Mouse (Mus musculus): ENCODE results near the gene Gucd1. TPM values are rescaled to one million over a fixed set of nuclear protein-coding genes. Genes with fewer than 3 reads are reported as not detected.
A peak's percentile ranks its signal among the peaks of the same experiment; 100 is the strongest.

Gucd1 gene
- polyA plus RNA-seq, 1 experiment from 2014 or later = 39.8 TPM

GRCm38 (mm10) chr10:75450331-75450730, 67.4 kb downstream of the Gucd1 start:
- no peak overlapping the region for H3K9ac ChIP-seq
- H3K4me1 ChIP-seq (replicated peaks) = peaks cover 5% of the 10 kb centered on the region; the same call in 1 of the 2 replicates
- WGBS = 90% methylated on average over 8 of the region's 8 CpGs
- no peaks in the 10 kb centered on the region for H3K27me3 ChIP-seq (replicated peaks)
- H3K27ac ChIP-seq = 0 out of 2 replicates have a peak overlapping the region, but pooled peaks have one; percentile 23
- no peaks in the 10 kb centered on the region for H3K36me3 ChIP-seq
- no peak for ATAC-seq
- no peak overlapping the region for H3K4me2 ChIP-seq (replicated peaks)
- no peaks in the 10 kb centered on the region for H3K9me3 ChIP-seq
- no peak overlapping the region for H3K4me3 ChIP-seq (replicated peaks)

- Histone ChIP-seq H3K9me3 (no peaks in the 10 kb centered on the region), H3K4me1 (replicated peaks) (peaks cover 9% of the 10 kb centered on the region), H3K4me3 (replicated peaks) (no peak overlapping the region), H3K9ac (no peak overlapping the region), H3K27me3 (replicated peaks) (no peaks in the 10 kb centered on the region), H3K4me2 (replicated peaks) (no peak overlapping the region), H3K36me3 (no peaks in the 10 kb centered on the region), H3K27ac (no peak overlapping the region)
- ATAC-seq = no peak
- 61% methylated on average over 6 of the region's 6 CpGs for WGBS
Observed at GRCm38 (mm10) chr10:75448806-75449420, 68.9 kb downstream of the Gucd1 start.

- WGBS = 87% methylated on average over 11 of the region's 11 CpGs
- peaks cover 12% of the 10 kb centered on the region for H3K4me1 ChIP-seq (replicated peaks)
- no peaks in the 10 kb centered on the region for H3K36me3 ChIP-seq
- H3K4me3 ChIP-seq (replicated peaks) = no peak overlapping the region
- H3K27me3 ChIP-seq (replicated peaks) = no peaks in the 10 kb centered on the region
- ATAC-seq = no peak
- H3K9me3 ChIP-seq = no peaks in the 10 kb centered on the region
- H3K4me2 ChIP-seq (replicated peaks) = no peak overlapping the region
- no peak overlapping the region for H3K27ac ChIP-seq
- no peak overlapping the region for H3K9ac ChIP-seq
Observed at GRCm38 (mm10) chr10:75447489-75447888, 70.3 kb downstream of the Gucd1 start.

- Histone ChIP-seq H3K9me3 (no peaks in the 10 kb centered on the region), H3K4me1 (replicated peaks) (peaks cover 18% of the 10 kb centered on the region), H3K27me3 (replicated peaks) (no peaks in the 10 kb centered on the region), H3K4me2 (replicated peaks) (no peak overlapping the region), H3K4me3 (replicated peaks) (no peak overlapping the region), H3K27ac (no peak overlapping the region), H3K9ac (no peak overlapping the region), H3K36me3 (no peaks in the 10 kb centered on the region)
- no peak for ATAC-seq
- WGBS = 65% methylated on average over 13 of the region's 13 CpGs
Observed at GRCm38 (mm10) chr10:75446501-75447083, 71.2 kb downstream of the Gucd1 start.

GRCm38 (mm10) chr10:75445030-75445429, 72.7 kb downstream of the Gucd1 start:
- Histone ChIP-seq H3K9ac (no peak overlapping the region), H3K4me1 (replicated peaks) (peaks cover 19% of the 10 kb centered on the region), H3K9me3 (no peaks in the 10 kb centered on the region), H3K27me3 (replicated peaks) (no peaks in the 10 kb centered on the region), H3K27ac (no peak overlapping the region), H3K4me3 (replicated peaks) (no peak overlapping the region), H3K4me2 (replicated peaks) (no peak overlapping the region), H3K36me3 (no peaks in the 10 kb centered on the region)
- ATAC-seq = no peak
- 34% methylated on average over 8 of the region's 8 CpGs for WGBS

- Histone ChIP-seq H3K4me1 (replicated peaks) (peaks cover 19% of the 10 kb centered on the region), H3K36me3 (no peaks in the 10 kb centered on the region), H3K27ac (no peak overlapping the region), H3K4me3 (replicated peaks) (no peak overlapping the region), H3K4me2 (replicated peaks) (no peak overlapping the region), H3K9ac (no peak overlapping the region), H3K27me3 (replicated peaks) (no peaks in the 10 kb centered on the region), H3K9me3 (no peaks in the 10 kb centered on the region)
- peak; percentile 29 for ATAC-seq
- WGBS = 77% methylated on average over 19 of the region's 19 CpGs
Observed at GRCm38 (mm10) chr10:75444111-75444826, 73.5 kb downstream of the Gucd1 start.

GRCm38 (mm10) chr10:75443017-75443416, 74.8 kb downstream of the Gucd1 start:
- 77% methylated on average over 4 of the region's 4 CpGs for WGBS

GRCm38 (mm10) chr10:75441800-75442199, 76.0 kb downstream of the Gucd1 start:
- Histone ChIP-seq H3K36me3 (no peaks in the 10 kb centered on the region), H3K27ac (peak overlapping the region; percentile 44; the same call in 1 of the 2 replicates), H3K4me3 (replicated peaks) (no peak overlapping the region), H3K4me1 (replicated peaks) (peaks cover 22% of the 10 kb centered on the region), H3K27me3 (replicated peaks) (no peaks in the 10 kb centered on the region), H3K9me3 (no peaks in the 10 kb centered on the region), H3K4me2 (replicated peaks) (no peak overlapping the region), H3K9ac (no peak overlapping the region)
- WGBS = 21% methylated on average over 4 of the region's 4 CpGs
- ATAC-seq = peak; percentile 92

More at GRCm38 (mm10) chr10:75443017-75443416, 74.8 kb downstream of the Gucd1 start:
- Histone ChIP-seq H3K36me3 (no peaks in the 10 kb centered on the region), H3K27me3 (replicated peaks) (no peaks in the 10 kb centered on the region), H3K27ac (no peak overlapping the region), H3K9me3 (no peaks in the 10 kb centered on the region), H3K4me2 (replicated peaks) (no peak overlapping the region), H3K4me3 (replicated peaks) (no peak overlapping the region), H3K9ac (no peak overlapping the region), H3K4me1 (replicated peaks) (peaks cover 19% of the 10 kb centered on the region)
- ATAC-seq = no peak

GRCm38 (mm10) chr10:75440756-75441155, 77.0 kb downstream of the Gucd1 start:
- H3K27me3 ChIP-seq (replicated peaks) = no peaks in the 10 kb centered on the region
- H3K36me3 ChIP-seq = no peaks in the 10 kb centered on the region
- no peak overlapping the region for H3K4me3 ChIP-seq (replicated peaks)
- H3K9me3 ChIP-seq = no peaks in the 10 kb centered on the region
- no peak for ATAC-seq
- H3K27ac ChIP-seq = no peak overlapping the region
- peaks cover 22% of the 10 kb centered on the region for H3K4me1 ChIP-seq (replicated peaks)
- WGBS = 87% methylated on average over 3 of the region's 3 CpGs
- H3K9ac ChIP-seq = no peak overlapping the region
- H3K4me2 ChIP-seq (replicated peaks) = no peak overlapping the region

GRCm38 (mm10) chr10:75439211-75439811, 78.5 kb downstream of the Gucd1 start:
- no peaks in the 10 kb centered on the region for H3K27me3 ChIP-seq (replicated peaks)

GRCm38 (mm10) chr10:75438132-75438810, 79.5 kb downstream of the Gucd1 start:
- Histone ChIP-seq H3K36me3 (no peaks in the 10 kb centered on the region), H3K4me3 (replicated peaks) (no peak overlapping the region), H3K4me2 (replicated peaks) (no peak overlapping the region), H3K27ac (no peak overlapping the region), H3K4me1 (replicated peaks) (peaks cover 15% of the 10 kb centered on the region), H3K9me3 (no peaks in the 10 kb centered on the region), H3K9ac (no peak overlapping the region), H3K27me3 (replicated peaks) (no peaks in the 10 kb centered on the region)
- WGBS = 62% methylated on average over 13 of the region's 13 CpGs
- ATAC-seq = no peak

More at GRCm38 (mm10) chr10:75439211-75439811, 78.5 kb downstream of the Gucd1 start:
- Histone ChIP-seq H3K9ac (no peak overlapping the region), H3K4me2 (replicated peaks) (no peak overlapping the region), H3K4me1 (replicated peaks) (peaks cover 20% of the 10 kb centered on the region), H3K9me3 (no peaks in the 10 kb centered on the region), H3K27ac (no peak overlapping the region), H3K4me3 (replicated peaks) (no peak overlapping the region), H3K36me3 (no peaks in the 10 kb centered on the region)
- WGBS = 52% methylated on average over 7 of the region's 7 CpGs
- no peak for ATAC-seq

GRCm38 (mm10) chr10:75437284-75437683, 80.5 kb downstream of the Gucd1 start:
- no peak overlapping the region for H3K4me2 ChIP-seq (replicated peaks)
- H3K27ac ChIP-seq = no peak overlapping the region
- H3K4me3 ChIP-seq (replicated peaks) = no peak overlapping the region
- ATAC-seq = no peak
- H3K4me1 ChIP-seq (replicated peaks) = peaks cover 12% of the 10 kb centered on the region
- H3K9ac ChIP-seq = no peak overlapping the region
- no peaks in the 10 kb centered on the region for H3K9me3 ChIP-seq
- no peaks in the 10 kb centered on the region for H3K36me3 ChIP-seq
- H3K27me3 ChIP-seq (replicated peaks) = no peaks in the 10 kb centered on the region
- WGBS = 82% methylated on average over 1 of the region's 1 CpGs
